Mouse (Mus musculus) megakaryocyte, embryonic 14.5 days (primary cell): ENCODE measurements around the gene Tmem169. TPM values are rescaled to one million over a fixed set of nuclear protein-coding genes. Genes with fewer than 3 reads are reported as not detected.
"Not testable (repeated sequence)": the region's sequence is repeated elsewhere in the genome, so short reads cannot be mapped to it uniquely, and the experiment has no call there.

Experiments used
- H3K27me3 ChIP-seq: replicated peaks from 2 replicates; pipeline ENCODE3; 2012; ENCODE audit warnings: inconsistent platforms
- H3K36me3 ChIP-seq: replicated peaks from 2 replicates; pipeline ENCODE3; 2012; ENCODE audit warnings: low read length, inconsistent platforms, mixed read lengths
- H3K4me1 ChIP-seq: 2 replicates; pipeline ENCODE4 v1.6.1; 2012; ENCODE audit warnings: inconsistent platforms
- H3K4me3 ChIP-seq: replicated peaks from 2 replicates; pipeline ENCODE3; 2012; ENCODE audit warnings: moderate library complexity, mild to moderate bottlenecking, inconsistent platforms
- H3K9me3 ChIP-seq: 2 replicates; pipeline ENCODE4 v1.6.1; 2012; ENCODE audit warnings: inconsistent platforms
- FLI1 ChIP-seq: IDR thresholded peaks from 2 replicates; pipeline ENCODE4 v1.6.1; 2012; ENCODE audit warnings: low read length, inconsistent platforms, mixed read lengths
- GATA1 ChIP-seq: IDR thresholded peaks from 3 replicates; pipeline ENCODE4 v1.6.1; 2012; ENCODE audit warnings: mixed read lengths, low read length, inconsistent platforms, borderline replicate concordance
- polyA plus RNA-seq: library from polyadenylated mRNA; stranded (reverse); fragments of >175 nt; gene quantifications from 2 replicates; pipeline ENCODE4 v1.2.3, GENCODE M21; 2012; ENCODE audit warnings: low replicate concordance; ENCODE audit not compliant: insufficient read depth

Tmem169 gene
- 0.03 TPM in 1 of 2 replicates, not detected in the other for polyA plus RNA-seq

DNA sequence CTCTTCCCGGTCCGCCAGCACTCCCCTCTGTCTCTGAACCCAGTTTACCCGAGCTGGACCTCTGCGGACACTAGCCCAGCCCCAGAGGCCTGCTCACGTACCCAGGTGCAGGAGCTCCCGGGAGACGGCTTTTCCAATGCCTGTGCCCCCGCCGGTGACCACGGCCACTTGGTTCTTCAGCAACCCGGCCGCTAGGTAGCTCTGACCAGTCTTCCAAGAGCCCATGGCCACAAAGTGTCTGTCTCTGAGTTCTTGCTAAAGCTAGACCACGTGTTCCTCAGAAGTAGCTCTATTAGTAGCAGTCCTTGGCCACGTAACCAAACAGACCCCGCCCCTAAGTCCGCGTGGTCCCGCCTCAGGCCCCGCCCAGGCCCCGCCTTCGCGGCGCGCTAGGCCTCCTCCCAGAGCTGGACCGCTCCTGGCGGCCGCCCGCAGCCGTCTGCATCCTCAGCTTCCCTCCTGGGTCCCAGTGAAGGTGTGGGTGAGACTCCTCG is at the start of gene Tmem169, which contains the start of gene Pecr:
TSS of gene Tmem169 (plus strand) at position 378 of the 494 bp plus-strand sequence.
TSS of gene Pecr (minus strand) at position 323 of the 494 bp plus-strand sequence.
- TF ChIP-seq FLI1 (no peak), GATA1 (no peak)
- Histone ChIP-seq H3K4me1 (peaks cover 36% of the 10 kb centered on the region), H3K36me3 (no peaks in the 10 kb centered on the region), H3K4me3 (peak within 1 kb of the TSS; percentile 93), H3K27me3 (peaks cover 28% of the 10 kb centered on the region), H3K9me3 (no peaks in the 10 kb centered on the region)

- Histone ChIP-seq H3K4me3 (peak overlapping the region; percentile 94), H3K27me3 (peaks cover 25% of the 10 kb centered on the region), H3K4me1 (peaks cover 30% of the 10 kb centered on the region)
- not testable (repeated sequence) for H3K36me3 ChIP-seq, H3K9me3 ChIP-seq
Observed at GRCm38 (mm10) chr1:72236363-72237006, 47.7 kb upstream of the Tmem169 start.

GRCm38 (mm10) chr1:72237007-72237775 is 47.0 kb upstream of the Tmem169 start:
- H3K9me3 ChIP-seq: no peaks in the 10 kb centered on the region
- TF ChIP-seq FLI1 (no peak), GATA1 (no peak)
- peaks cover 30% of the 10 kb centered on the region for H3K4me1 ChIP-seq
- H3K27me3 ChIP-seq: peaks cover 25% of the 10 kb centered on the region
- no peaks in the 10 kb centered on the region for H3K36me3 ChIP-seq
- no peak overlapping the region for H3K4me3 ChIP-seq

GRCm38 (mm10) chr1:72238016-72238580 is 46.1 kb upstream of the Tmem169 start:
- TF ChIP-seq GATA1 (no peak), FLI1 (no peak)
- peaks cover 31% of the 10 kb centered on the region for H3K4me1 ChIP-seq
- H3K36me3 ChIP-seq: no peaks in the 10 kb centered on the region
- peaks cover 22% of the 10 kb centered on the region for H3K27me3 ChIP-seq
- peak overlapping the region; percentile 68 for H3K4me3 ChIP-seq
- no peaks in the 10 kb centered on the region for H3K9me3 ChIP-seq

DNA sequence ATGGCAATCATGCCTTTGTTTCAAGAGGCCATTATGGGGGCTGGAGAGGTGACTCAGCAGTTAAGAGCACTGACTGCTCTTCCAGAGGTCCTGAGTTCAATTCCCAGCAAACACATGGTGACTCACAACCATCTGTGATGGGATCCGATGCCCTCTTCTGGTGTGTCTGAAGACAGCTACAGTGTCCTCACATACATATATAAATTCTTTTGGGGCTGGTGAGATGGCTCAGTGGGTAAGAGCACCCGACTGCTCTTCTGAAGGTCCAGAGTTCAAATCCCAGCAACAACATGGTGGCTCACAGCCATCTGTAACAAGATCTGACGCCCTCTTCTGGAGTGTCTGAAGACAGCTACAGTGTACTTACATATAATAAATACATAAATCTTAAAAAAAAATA is 45.1 kb upstream of the Tmem169 start:
- not testable (repeated sequence) for H3K9me3 ChIP-seq, H3K36me3 ChIP-seq, H3K4me3 ChIP-seq
- peaks cover 35% of the 10 kb centered on the region for H3K4me1 ChIP-seq
- peaks cover 20% of the 10 kb centered on the region for H3K27me3 ChIP-seq

DNA sequence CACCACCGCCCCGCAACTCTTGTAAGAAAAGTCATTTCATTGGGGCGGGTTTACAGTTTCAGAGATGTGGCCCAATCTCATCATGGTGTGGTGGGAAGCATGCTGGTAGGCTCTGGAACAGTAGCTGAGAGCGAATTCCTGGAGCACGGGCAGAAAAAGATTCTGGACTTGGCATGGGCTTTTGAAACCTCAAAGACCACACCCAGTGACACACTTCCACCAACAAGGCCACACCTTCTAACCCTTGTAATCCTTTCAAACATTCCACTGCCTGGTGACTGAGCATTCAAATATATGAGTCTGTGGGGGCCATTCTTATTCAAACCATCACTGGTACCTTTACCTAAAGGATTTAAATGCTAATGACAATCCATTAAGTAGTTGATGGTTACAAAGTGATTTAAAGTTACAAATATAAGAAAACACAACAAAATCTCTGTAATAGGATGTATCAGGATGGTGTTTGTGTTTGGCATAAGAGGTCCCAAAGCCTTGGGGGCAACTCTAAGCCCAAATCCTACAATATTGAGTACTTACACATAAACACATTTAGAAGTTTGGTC is 41.5 kb upstream of the Tmem169 start:
- Histone ChIP-seq H3K4me3 (no peak overlapping the region), H3K27me3 (no peaks in the 10 kb centered on the region), H3K4me1 (peaks cover 30% of the 10 kb centered on the region), H3K9me3 (no peaks in the 10 kb centered on the region), H3K36me3 (no peaks in the 10 kb centered on the region)
- no peak for TF ChIP-seq GATA1

DNA sequence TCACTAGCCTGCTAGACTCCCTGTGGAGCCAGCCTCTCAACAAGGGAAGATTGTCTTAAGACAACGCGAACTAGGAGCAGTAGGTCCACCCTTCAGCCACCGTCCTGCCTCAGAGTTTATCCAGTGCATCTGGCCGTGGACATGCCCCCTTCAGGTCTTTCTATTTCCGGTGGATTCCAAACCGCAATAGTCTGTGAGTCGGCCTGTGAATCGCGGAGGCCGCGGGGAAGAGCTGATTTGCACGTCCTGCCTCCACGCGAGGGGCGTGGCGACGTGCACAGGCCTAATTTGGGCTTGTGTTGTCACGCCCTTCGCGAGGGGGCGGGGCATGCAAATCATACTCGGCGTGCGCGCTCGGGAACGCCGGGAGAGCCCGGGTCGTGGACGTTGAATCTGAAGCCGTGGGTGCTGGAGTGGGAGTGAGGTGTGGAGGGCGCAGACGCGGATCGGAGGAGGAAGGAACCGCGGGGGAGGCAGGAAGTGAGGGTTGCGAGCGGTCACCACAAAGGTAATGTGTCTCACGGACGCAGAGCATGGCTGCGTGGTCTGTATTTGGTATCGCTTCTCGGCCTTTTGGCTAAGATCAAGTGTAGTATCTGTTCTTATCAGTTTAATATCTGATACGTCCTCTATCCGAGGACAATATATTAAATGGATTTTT is 40.4 kb upstream of the Tmem169 start:
- H3K27me3 ChIP-seq: no peaks in the 10 kb centered on the region
- H3K36me3 ChIP-seq: no peaks in the 10 kb centered on the region
- H3K4me3 ChIP-seq: peak overlapping the region; percentile 92
- H3K4me1 ChIP-seq: peaks cover 22% of the 10 kb centered on the region
- no peak for TF ChIP-seq GATA1
- TF ChIP-seq FLI1: no peak
- H3K9me3 ChIP-seq: no peaks in the 10 kb centered on the region

DNA sequence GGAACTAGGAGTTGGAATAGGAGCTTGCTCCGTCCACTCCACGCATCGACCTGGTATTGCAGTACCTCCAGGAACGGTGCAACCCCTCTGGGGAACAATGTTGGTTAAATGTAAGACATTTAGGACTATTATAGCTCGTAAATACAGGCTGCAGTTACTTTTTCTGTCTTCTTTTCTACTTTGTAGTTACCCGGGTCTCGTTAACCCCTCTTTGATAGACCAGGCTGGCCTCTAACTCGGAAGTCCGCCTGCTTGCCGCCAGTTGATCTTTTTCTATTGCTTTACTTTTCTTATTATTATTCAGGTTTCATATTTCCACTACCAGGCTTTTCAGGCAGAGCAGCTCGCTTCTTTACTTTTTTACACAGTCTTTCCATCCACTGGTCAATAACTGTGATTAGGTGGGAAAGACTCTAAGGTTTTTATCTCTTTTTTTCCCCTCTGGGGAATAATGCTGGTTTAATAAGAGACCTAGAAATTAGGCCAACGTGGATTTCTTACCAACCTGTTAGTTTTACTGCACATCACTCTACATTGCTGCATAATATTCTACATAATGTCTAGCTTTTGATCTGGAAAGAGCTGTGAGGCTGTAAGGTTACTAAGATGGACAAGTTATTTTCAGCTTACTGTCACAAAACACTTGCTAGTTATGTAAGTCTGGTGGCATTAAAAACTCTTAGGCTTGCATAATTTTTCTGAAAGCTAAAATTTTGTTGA is 39.7 kb upstream of the Tmem169 start:
- no peak for TF ChIP-seq FLI1
- TF ChIP-seq GATA1: no peak
- Histone ChIP-seq H3K36me3 (no peaks in the 10 kb centered on the region), H3K4me3 (peak overlapping the region; percentile 84), H3K27me3 (no peaks in the 10 kb centered on the region), H3K9me3 (no peaks in the 10 kb centered on the region), H3K4me1 (peaks cover 22% of the 10 kb centered on the region)

- not testable (repeated sequence) for H3K36me3 ChIP-seq, H3K4me3 ChIP-seq, H3K27me3 ChIP-seq, H3K9me3 ChIP-seq
- peaks cover 32% of the 10 kb centered on the region for H3K4me1 ChIP-seq
Observed at GRCm38 (mm10) chr1:72248226-72248737, 35.9 kb upstream of the Tmem169 start.
